Mouse (Mus musculus): ENCODE results near the gene Slc25a14. TPM values are rescaled to one million over a fixed set of nuclear protein-coding genes. Genes with fewer than 3 reads are reported as not detected.

Gene Slc25a14
- total RNA-seq (2021) = 1 to 10 TPM; 2.5 to 3.3 TPM

DNA sequence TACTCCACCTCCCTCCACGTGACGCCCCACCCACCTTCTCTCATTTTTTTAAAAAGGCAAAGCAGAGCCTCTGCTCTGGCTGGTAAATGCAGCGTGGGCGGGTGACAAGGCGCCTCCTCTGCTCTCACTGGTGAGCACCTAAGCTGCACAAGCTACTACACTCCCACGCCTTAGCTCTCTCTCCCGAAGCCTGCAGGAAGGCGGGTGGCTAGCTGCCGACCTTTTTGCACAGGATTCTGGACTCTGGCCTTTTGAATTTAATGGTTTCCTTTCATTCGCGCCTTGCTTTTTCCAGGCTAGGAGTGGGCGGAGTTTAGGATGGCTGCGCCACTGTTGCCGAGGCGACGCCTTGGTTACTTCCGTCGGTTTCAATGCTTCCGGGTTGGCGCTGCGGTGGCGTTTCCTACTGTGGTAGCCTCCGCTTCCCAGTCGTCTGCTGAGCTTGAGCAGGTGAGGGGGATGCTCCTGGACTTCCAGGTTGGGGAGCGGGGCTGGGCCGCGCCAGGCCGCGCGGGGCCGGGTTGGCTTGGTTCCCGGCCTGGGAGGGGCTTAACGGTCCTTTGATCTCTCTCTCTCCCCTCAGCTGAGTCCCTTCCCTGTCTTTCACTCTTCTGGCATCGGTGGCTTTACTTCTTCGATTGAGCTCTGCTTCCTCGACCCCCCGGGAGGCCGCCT is at the start of gene Slc25a14:
Gene Slc25a14, plus strand, starts transcription at position 35 of the 675 bp plus-strand sequence.
- peak; percentile 80 to 84 for DNase-seq
- intact Hi-C loops (cut with DNase I) = no loop called here

DNA sequence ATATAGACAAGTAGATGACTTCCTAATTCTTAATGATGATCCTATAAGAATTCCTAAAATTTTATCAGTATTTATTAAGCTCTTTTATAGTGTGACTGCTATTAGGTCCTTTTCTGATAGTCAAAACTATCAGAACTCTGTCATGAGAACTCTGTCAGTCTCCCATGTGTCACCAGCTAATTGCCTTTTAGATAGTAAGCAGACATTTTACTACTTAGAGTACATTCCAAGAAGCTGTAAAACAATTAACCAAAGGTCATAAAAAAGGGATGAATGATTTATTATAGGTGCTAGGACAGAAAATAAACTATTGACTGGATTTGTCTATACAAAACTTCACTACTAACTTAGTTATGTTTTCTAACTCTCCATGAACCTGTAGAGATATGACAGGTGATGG is 39.9 kb upstream of the Slc25a14 start:
- intact Hi-C loops (cut with DNase I) = no loop called here
- DNase-seq = no peak

DNA sequence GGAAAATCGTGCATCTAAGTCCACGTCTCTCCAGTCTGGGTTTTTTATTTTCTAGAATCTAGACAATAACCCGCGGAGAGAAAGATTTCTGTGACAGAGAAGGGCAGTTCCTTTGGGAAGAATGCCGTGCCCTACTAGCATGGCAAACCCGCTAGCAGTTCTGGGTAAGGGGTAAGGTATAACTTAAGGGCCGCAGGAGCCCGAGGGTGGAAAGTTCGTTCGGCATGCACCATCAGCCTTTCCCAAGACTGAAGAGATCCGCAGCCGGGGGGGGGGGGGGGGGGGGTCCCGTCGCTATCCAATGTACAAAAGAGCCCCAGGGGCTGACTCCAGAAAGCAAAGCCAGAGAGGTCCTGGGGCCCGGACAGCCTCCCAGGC is 29.5 kb upstream of the Slc25a14 start:
- intact Hi-C loops (cut with DNase I) = no loop called here
- DNase-seq = no peak

DNA sequence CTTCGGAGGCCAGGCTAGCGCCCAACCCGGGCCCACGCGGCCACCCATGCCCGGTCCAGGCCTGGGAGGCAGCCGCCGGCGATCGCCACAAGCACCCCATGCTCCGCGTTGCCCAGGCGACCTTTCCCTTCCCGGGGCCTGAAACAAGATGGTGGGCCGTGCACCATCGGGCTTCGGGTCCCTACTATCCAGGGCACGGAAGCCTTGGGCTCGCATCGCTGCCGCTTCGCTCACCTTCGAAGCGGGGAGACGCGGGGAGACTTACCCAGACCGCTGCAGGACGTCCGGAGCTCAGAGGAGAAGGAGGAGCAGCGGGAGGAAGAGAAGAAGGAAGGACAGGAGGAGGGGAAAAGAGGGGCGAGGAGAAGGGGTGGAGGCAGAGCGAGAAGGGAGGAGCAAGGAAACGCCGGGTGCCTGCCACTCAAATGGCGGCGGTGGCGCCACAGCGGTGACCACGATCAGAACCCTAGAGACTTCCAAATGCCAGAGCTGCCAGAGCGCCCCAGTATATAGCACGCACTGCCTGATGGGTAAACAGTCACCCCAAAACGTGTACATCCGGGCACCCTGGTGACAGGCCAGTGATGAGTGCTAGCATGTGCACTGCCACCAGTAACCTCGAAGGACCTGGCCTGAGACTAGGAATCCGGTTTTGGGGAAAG is 29.0 kb upstream of the Slc25a14 start, which contains the start of gene Zfp280c:
Gene Zfp280c, minus strand, starts transcription at position 406 of the 662 bp plus-strand sequence.
- peak; percentile 74 for DNase-seq
- intact Hi-C loops (cut with DNase I) = no loop called here

DNA sequence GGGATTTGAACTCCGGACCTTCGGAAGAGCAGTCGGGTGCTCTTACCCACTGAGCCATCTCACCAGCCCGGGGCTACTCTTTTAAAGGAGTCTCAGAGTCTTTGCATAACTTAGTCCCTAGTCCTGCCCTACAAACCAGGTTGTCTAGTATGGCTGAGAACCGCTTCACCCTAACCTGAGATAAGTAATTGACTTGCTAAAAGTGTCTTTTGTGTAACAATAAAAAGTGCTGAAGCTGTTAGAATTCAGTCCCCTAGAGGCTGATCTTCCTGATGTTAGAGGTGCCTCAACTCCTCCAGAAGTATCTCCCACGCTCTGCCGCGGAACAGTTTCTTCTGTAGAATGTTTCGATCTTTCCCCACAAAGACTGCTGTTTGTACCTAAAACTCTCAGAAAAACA is 27.2 kb upstream of the Slc25a14 start:
- no peak for DNase-seq
- intact Hi-C loops (cut with DNase I) = no loop called here

DNA sequence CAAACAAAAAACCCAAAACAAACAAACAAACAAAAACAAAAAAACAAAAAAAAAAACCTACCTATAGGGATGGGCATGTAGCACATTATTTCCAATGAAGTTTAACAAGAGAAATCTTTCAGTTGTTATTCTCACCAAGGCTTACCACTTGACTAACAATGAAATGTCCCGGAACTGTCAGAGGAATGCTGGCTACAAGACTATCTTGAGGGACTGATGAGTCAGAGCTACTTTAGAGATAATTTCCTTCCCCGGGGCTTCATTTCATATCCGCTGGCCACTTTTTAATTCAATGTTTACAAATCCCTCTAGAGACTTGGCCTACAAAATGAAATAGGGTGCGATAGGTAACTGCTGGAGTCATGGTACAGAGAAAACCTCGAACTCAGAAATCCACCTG is 26.3 kb upstream of the Slc25a14 start:
- intact Hi-C loops (cut with DNase I) = no loop called here
- DNase-seq = no peak

DNA sequence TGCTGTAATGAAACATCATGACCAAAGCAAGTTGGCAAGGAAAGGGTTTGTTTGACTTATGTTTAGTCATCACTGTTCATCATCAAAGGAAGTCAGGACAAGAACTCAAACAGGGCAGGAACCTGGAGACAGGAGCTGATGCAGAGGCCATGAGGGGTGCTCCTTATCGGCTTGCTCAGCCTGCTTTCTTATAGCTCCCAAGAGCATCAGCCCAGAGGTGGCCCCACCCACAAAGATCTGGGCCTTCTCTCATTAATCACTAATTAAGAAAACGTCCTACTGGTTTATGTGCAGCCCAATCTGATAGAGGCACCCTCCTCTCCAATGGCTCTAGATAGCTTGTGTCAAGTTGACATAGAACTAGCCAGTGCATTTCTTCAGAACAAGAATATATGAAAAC is 18.3 kb upstream of the Slc25a14 start:
- intact Hi-C loops (cut with DNase I) = no loop called here
- no peak for DNase-seq

DNA sequence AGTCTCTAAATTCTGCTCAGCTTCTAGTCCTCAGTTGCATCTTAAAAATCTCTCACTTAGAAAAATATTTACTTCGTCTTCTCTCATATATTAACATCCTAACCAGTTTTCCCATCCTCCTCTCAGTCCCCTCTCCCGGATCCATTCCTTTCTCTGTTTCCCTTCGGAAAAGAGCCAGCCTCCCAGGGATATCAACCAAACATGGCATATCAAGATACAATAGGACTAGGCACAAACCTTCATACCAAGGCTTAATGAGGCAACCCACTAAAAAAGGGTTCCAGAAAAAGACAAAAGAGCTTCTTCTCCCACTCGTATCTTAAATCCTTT is 199 bp upstream of the Slc25a14 start:
- DNase-seq = no peak
- intact Hi-C loops (cut with DNase I) = no loop called here

DNA sequence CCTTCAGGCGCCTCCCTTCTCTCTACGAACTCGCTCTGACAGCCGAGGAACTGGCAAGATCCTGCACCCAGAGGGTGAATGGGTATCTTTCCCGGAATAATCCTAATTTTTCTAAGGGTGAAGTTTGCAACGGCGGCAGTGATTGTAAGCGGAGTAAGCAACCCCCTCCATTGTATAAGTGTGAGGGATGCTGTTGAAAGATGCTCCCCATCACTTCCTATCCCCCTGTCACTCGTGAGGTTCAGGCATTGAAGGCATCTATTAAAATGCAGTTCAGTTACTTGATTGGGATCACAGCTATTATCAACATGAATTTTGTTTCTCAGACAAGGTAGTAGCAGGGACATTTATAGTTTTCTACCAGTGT is 824 bp downstream of the Slc25a14 start:
- DNase-seq = no peak
- intact Hi-C loops (cut with DNase I) = no loop called here

DNA sequence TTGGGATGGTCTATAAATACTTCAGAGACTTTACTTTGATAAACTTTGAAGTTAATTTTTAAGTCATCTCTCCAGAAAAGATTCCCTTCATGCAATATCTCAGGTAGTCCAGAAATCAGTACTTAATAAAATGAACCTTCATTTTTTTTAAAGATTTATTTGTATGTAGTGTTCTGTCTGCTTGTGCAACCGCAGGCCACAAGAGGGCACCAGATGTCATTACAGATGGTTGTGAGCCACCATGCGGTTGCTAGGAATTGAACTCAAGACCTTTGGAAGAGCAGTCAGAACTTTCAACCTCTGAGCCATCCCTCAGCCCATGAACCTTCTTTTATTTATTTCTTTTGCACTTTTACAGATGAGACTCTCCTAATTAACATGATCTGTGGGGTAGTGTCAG is 13.8 kb downstream of the Slc25a14 start:
- intact Hi-C loops (cut with DNase I) = no loop called here
- DNase-seq = no peak

DNA sequence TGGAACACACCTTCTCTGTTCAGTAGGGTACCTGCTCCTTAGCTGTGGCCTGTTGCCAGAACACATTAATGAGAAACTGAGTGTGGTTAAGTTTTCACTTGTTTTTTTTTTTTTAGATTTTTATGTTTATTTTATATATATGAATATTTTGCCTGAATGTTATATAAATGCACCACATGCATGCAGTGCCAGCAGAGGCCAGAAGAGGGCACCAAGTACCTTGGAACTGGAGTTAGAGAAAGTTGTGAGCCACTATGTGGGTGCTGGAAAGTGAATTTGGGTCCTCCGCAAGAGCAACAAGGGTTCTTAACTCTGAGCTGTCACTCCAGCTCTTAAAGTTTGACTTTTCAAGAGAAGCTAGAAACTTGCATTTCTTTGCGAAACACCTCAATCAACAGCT is 20.9 kb downstream of the Slc25a14 start:
- intact Hi-C loops (cut with DNase I) = no loop called here
- peak; percentile 20 to 27 for DNase-seq

DNA sequence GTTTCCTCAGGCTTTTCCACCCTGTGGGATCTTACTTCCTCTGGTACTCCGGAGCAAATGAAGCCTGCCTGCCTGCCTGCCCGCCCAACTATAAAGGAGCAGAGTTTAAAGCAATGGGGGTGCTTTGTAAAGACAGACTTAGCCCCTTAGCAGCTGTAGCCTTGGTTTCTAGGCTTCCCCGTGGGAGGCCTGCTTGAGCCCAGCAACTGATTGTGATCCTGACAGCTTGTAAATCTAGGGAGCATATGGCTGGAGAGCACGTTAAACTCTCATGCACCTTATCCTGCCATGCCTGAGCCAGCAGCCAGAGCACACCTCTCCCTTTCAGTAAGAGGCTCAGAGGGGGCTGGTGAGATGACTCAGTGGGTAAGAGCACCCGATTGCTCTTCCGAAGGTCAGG is 43.6 kb downstream of the Slc25a14 start:
- intact Hi-C loops (cut with DNase I) = no loop called here
- DNase-seq = no peak

DNA sequence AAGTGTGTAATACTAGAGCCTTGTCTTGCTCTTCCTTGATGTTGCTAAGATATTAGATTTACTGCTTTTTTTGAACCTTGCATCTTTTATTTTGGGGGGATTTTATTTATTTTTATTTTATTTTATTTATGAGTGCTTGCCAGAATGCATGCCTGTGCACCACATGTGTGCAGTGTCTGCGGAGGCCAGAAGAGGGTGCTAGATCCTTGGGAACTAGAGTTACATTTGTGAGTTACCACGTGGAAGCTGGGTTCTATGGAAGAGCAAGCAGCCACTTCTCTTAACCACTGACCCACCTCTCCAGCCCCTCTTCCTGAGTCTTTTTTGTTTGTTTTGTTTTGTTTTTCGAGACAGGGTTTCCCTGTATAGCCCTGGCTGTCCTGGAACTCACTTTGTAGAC is 46.4 kb downstream of the Slc25a14 start:
- no peak for DNase-seq
- intact Hi-C loops (cut with DNase I) = no loop called here

DNA sequence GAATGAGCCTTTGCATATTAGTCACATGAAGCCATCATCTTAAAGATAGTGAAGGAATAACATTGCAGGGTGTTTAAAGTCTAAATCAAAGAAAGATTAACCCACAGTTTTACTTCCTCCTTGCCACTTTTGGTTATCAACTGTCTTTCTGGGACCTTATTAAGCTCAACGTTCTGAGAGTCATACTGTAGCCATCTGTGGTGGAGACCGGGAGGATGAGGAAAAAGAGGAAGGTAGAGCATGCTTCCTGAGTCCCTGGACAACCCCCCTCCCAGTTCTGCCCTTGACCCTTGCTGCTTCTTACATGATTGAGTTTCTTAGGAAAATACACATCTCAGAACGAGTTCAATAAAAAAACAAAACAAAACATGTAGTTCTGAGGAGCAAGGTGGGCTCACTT is 48.5 kb downstream of the Slc25a14 start:
- intact Hi-C loops (cut with DNase I) = no loop called here
- no peak for DNase-seq

DNA sequence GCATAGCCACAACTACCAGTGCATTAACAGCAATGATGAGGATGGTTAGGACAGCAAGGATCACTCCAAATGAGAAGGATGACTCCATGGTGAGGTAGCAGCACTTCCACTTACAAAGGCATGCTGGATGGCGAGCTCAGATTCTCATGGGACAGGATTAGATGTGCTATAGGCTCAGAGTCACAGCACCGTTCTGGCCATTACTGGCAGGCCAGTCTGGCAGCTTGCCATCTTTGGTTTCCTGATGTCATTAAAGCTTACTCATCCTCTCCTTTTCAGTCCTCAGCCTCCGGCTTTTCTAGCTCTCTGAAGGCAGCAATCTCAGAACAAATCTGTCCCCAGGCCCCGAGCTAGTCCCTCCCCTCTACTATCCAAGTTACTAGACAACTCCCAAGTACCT is 51.0 kb downstream of the Slc25a14 start, which contains the start of gene Gpr119:
Gene Gpr119, minus strand, starts transcription at position 308 of the 400 bp plus-strand sequence.
- no peak for DNase-seq
- intact Hi-C loops (cut with DNase I) = no loop called here

DNA sequence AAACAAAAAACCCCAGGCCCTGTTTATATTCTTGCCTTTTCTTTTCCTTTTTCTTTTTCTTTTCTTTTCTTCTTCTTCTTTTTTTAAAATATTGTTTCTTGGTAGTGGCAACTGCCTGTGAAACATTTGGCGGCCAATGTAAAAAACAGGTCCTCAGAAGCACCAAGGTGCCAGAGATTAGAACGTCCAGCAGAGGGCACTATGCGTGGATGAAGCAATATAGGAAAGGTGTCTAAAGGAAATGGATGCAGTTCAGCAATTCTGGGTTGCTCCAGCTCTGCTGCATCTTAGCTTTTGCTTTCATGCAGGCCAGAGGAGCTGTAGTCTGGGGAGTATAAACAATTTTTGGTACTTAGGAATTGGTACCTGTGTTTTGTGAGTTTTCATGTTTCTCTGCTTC is 60.2 kb downstream of the Slc25a14 start:
- peak; percentile 43 to 51 for DNase-seq
- intact Hi-C loops (cut with DNase I) = loop anchor here (10.0 kb wide), 1 partner anchor 621 kb away; no protein-coding TSS in a partner anchor

DNA sequence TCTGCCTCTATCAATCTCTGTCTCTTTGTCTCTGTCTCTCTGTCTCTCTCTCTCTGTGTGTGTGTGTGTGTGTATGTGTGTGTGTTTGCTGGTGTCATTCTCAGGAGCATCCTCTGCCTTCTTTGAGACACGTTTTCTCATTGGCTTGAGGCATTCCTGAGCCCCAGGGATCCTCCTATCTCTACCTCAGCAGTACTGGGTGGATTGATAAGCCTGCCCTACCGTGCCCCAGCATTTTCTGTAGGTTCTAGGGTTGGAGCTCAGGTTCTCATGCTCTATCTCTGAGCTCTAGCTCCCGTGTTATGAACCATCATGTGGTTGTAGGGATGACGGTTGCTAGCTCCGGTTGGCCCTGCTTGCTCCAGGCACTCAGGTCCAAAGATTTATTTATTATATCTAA is 60.6 kb downstream of the Slc25a14 start:
- intact Hi-C loops (cut with DNase I) = loop anchor here (10.0 kb wide), 1 partner anchor 621 kb away; no protein-coding TSS in a partner anchor
- no peak for DNase-seq

DNA sequence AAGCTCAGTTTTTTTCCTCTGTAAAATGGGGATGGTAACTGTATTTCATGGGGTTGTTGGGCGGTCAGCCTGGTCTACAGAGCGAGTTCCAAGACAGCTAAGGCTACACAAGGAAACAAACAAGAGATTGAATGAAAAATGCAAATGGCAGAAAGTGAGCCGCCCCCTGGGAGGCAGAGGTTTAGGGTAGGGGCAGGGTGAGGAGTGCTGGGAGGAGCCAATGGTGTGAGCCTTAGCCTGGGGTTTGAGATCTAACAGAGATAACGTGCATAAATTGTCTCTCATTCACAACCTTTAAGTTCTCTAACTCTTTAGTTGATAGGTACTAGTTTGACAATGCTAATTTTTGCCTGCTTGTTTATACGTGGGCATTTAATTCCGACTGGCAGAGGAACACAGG is 71.2 kb downstream of the Slc25a14 start:
- intact Hi-C loops (cut with DNase I) = no loop called here
- DNase-seq = no peak

DNA sequence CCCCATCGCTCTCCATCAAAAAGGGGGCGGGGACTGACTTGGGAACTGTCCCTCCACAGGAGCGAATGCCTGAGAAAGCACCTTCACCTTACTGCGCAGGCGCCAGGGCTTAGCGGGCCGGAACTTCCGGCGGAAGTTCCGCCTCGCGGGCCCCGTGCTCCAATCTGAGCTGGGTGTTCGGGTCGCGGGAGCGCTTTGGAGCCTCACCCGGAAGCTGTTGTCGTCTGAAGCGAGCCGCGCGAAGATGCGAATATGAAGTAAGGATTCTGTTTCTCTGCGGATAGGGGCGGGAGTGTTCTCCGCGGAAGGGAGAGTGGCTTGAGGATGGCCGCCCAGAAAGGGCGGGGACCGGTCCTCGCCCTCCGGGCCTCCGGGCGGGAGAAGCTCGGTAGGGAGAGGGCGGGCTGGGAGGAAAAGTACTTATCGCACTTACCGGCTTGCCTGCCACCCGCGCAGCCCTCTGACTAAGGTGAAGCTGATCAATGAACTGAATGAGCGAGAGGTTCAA is 71.7 kb downstream of the Slc25a14 start, which contains the start of gene Rbmx2:
Gene Rbmx2, plus strand, starts transcription at position 141 of the 508 bp plus-strand sequence.
- intact Hi-C loops (cut with DNase I) = no loop called here
- peak; percentile 88 to 90 for DNase-seq

DNA sequence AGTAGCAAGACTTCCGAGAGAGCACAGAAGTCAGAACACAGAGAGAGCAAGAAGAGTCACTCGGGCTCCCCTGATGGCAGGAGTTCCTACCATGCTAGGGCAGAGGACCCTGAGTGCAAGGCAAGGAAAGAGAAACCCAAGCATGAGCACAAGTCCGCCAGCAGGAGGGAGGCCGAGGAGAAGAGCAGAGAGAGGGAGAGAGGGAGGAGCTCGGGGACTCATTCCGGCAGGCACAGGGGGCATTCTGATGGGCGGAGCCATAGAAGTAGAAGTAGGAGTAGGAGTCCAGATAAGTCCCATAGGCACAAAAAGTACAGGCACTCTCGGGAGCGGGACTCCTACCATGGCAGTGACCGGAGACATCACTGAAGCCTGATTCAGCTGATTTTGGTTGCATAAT is 86.5 kb downstream of the Slc25a14 start:
- intact Hi-C loops (cut with DNase I) = no loop called here
- no peak for DNase-seq

Measured in heart, postnatal 10 days (tissue).